Mouse (Mus musculus): Measurements from ENCODE around the gene Ciart.
A peak's percentile ranks its signal among the peaks of the same experiment; 100 is the strongest.

GRCm38 (mm10) chr3:95871392-95871867 lies 10.6 kb downstream of the Ciart start, which contains the start of gene Mrps21:
- TF ChIP-seq RCOR1 (conservative IDR thresholded peaks at IDR 0.05; ENCODE audit: low read depth, low read length) (no peak), TCF12 (IDR thresholded peaks at IDR 0.05; ENCODE audit: low read depth, low read length) (peak; percentile 95), CTCF (conservative IDR thresholded peaks at IDR 0.05 in 1 of 2, IDR thresholded peaks at IDR 0.05 in 1 of 2; ENCODE audit: low read depth in 2 of 2, low read length in 2 of 2) (no peak), POLR2A (IDR thresholded peaks at IDR 0.05; ENCODE audit: low read depth, low read length) (peak; percentile 99), JUN (IDR thresholded peaks at IDR 0.05; ENCODE audit: insufficient read depth, low read depth, low read length) (no peak), EP300 (IDR thresholded peaks at IDR 0.05; ENCODE audit: low read length) (no peak), NRF1 (IDR thresholded peaks at IDR 0.05; ENCODE audit: low read depth, low read length) (peak; percentile 90), ZKSCAN1 (IDR thresholded peaks at IDR 0.05; ENCODE audit: borderline replicate concordance, low read depth, low read length) (no peak), ZC3H11A (IDR thresholded peaks at IDR 0.05; ENCODE audit: low read depth, low read length) (no peak), MAFK (IDR thresholded peaks at IDR 0.05; ENCODE audit: insufficient replicate concordance, low read length) (no peak), CHD2 (IDR thresholded peaks at IDR 0.05; ENCODE audit: low read length) (no peak; the same call in 1 of the 2 replicates)
